Mouse (Mus musculus) cerebellum, adult 2 months (tissue): Measurements from ENCODE around the gene Stk10.

Source experiments
- CTCF ChIP-seq: fragments of 200-500 bp; IDR thresholded peaks from 2 replicates; pipeline ENCODE4 v1.5.1; 2011; ENCODE audit warnings: low read depth, mild to moderate bottlenecking, control low read depth, low read length, moderate library complexity, borderline replicate concordance; ENCODE audit not compliant: insufficient read depth
- POLR2A ChIP-seq: fragments of 200-500 bp; IDR thresholded peaks from 2 replicates; pipeline ENCODE4 v1.6.1; 2011; ENCODE audit warnings: low read length, control low read depth, borderline replicate concordance; ENCODE audit not compliant: insufficient read depth

DNA sequence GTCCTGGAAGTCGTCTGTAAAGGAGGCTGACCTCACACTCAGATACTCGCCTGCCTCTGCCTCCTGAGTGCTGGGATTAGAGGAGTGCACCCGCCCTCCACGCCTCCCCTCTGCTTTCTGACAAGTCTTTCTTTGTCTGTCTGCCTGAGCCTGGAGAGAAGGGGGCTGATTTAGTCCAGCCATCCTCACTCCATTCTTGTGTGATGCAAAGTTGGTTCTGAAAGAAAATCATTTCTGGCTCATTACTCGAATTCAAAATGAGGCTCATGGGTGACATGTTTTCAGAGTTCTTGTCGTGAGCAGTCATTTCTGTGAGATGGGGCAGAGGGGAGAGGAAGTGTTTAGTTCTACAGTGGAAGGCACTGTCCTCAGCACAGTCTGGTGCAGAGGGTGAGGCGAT lies 3.8 kb downstream of the Stk10 start:
- TF ChIP-seq CTCF (no peak), POLR2A (no peak)
